Mouse (Mus musculus): ENCODE results near the gene Aadacl4.
A peak's percentile ranks its signal among the peaks of the same experiment; 100 is the strongest.

Gene Aadacl4

DNA sequence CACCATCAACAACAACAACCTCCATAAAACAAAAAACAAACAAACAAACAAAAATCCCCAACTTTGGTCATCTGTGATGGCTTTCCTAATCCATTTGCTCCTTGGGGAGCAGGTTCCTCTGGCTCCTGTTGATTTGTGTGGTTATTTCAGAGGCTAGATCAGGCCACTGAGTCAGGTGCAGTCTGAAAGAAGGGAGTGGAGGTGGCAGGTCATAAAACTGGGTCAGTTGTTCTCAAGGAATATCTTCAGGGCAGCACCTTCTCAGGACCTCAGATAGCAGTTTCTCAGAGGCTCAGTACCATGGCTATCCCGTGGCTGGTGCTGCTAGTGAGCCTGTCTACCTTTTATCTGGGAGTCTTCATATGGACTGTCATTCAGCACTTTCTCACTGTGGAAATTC lies at the start of gene Aadacl4:
TSS of gene Aadacl4 (plus strand) at position 301 of the 400 bp plus-strand sequence.
- ATAC-seq (ENCODE audit: insufficient number of reproducible peaks, low FRiP score, low TSS enrichment) = no peak

DNA sequence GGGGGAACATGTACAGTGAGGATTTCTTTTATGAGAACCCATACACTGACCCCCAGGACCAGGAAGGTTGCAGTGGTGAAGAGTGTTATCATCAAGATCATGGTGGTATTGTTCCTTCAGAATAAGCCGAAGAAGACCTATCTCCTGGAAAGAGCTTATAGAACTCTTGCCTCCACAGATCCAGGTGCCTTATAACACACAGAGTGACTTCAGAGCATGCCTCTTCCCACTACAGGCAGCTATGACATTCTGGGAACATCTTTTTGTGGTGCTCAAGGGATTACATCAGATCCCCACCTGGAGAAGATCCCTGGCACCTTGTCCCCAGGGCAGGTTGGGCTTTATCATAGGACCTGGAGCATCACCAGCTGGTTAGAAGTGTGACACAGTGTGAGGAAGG lies 48.5 kb upstream of the Aadacl4 start, which contains the start of gene Gm13124:
TSS of gene Gm13124 (minus strand) at position 101 of the 400 bp plus-strand sequence.
- no peak for ATAC-seq (ENCODE audit: insufficient number of reproducible peaks, low FRiP score, low TSS enrichment)

DNA sequence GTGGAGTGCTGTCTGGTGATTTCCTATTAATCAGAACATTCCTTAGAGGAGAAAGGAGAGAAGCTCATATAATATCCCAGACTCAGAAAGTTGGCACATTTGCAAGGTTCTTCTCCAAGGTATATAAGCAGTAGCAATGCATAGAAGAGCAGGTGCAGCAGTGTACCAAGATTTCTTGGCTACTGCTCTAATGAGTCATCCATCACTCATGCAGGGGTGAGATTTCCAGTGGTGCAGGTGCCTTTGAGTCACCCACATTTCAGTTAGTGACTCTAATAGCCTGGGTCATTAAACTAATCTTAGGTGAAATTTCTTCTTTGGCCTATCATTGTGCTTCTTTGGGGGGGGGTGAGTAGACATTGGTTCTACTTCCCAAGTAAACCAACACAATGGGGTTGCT lies 45.8 kb upstream of the Aadacl4 start:
- ATAC-seq (ENCODE audit: insufficient number of reproducible peaks, low FRiP score, low TSS enrichment) = no peak

DNA sequence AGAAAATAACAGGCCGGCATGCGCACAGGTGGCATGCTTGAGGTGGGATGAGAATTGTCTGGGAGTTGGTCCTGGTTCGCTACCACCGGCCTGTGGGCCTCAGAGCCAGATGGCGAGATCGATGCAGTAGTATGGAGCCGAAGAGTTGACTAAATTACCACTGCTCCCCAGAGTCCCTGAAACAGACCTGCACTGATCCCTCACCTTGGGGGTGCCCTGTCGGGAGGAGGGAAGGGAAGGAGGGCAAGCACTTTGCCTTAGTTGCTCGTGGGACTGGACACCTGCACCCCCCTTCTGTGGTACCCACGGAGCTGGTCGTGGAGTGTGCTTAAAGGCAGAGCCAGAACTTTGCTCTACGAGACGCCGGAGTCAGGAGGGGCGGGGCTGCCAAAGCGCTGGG lies 27.3 kb upstream of the Aadacl4 start:
- ATAC-seq (ENCODE audit: insufficient number of reproducible peaks, low FRiP score, low TSS enrichment) = peak; percentile 74; the same call in 1 of the 2 replicates

DNA sequence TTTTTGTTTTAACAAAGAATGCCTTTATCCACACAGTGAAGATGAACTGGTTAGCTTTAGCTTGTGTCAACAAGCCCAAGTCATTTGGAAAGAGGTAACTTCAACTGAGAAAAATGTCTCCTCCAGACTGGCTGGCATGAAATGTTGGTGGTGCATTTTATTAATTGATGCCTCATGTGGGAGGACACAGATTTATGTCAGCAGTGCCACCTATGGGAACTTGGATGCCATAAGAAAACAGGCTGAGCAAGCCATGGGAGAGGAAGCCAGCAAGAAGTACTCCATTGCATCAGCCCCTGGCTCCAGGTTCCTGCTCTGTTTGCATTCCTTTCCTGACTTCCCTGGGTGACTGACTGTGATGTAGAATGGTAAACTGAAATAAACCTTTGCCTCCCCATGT lies 20.7 kb upstream of the Aadacl4 start:
- no peak for ATAC-seq (ENCODE audit: insufficient number of reproducible peaks, low FRiP score, low TSS enrichment)

DNA sequence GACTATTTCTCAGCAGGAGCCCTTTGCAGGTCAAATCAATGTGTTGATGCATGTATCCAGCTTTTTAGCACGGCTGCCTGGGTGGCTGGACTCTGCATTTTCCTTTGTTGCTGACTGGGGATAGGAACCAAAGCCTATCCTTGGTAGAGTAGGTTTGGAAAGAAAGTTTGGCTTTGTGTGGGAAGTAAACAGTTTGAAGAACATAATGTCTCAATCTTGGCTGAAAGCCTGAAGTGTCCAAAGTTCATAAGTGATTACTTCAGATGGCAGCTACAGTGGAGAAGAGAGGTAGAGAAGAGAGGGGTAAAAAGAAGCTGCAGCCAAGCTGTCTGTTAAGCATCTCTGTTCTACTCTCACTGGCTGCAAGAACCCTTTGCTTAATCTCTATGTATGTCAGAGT lies 1.1 kb downstream of the Aadacl4 start:
- no peak for ATAC-seq (ENCODE audit: insufficient number of reproducible peaks, low FRiP score, low TSS enrichment)

DNA sequence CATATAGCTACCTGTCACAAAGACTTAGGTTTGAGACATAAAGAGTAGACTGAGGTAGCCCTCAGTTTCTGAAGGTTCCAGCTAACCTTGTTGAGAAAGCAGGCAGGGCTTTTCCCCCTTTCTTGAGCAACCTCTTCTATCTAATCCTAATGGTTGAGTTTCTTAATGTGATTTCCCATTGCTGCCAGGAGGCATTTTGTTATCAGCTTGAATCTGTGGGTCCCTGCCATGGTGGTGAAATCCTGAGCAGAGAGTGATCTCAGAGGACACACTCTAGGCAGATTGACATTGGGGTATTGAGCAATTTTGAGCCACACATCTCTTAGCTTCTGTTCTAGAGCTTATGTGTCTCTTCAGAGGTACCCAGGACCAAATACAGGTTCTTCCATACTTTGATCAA lies 24.8 kb downstream of the Aadacl4 start:
- no peak for ATAC-seq (ENCODE audit: insufficient number of reproducible peaks, low FRiP score, low TSS enrichment)
